Mouse (Mus musculus): ENCODE measurements at regions not wholly inside any gene's neighbourhood (a gene's known extent, or its start where the extent isn't known, plus 50 kb on each side); places are given as distances from the start of the nearest gene placed in this dataset.

- H3K36me3 ChIP-seq (ENCODE audit: control insufficient read depth, insufficient read depth, low read length), result no peaks in the 10 kb centered on the region
- no peaks in the 10 kb centered on the region; the same call in 1 of the 2 replicates for H3K4me1 ChIP-seq (replicated peaks; ENCODE audit: control insufficient read depth, insufficient read depth, low read length)
- no peak overlapping the region for H3K4me2 ChIP-seq
- no peak overlapping the region for H3K27ac ChIP-seq (ENCODE audit: low read depth, low read length)
- H3K4me3 ChIP-seq (ENCODE audit: low read depth, low read length), result no peak overlapping the region
- H3K9me3 ChIP-seq (ENCODE audit: control insufficient read depth, low read length), result no peaks in the 10 kb centered on the region
- WGBS, result 86% methylated on average over 5 of the region's 5 CpGs
- H3K27me3 ChIP-seq (replicated peaks; ENCODE audit: control insufficient read depth, insufficient read depth, low read length), result no peaks in the 10 kb centered on the region
- no peak for ATAC-seq (replicated peaks; ENCODE audit: low FRiP score)
- no peak overlapping the region for H3K9ac ChIP-seq (ENCODE audit: low read depth, low read length)
- no peak for DNase-seq (ENCODE audit: low spot score)
These were observed 52.0 kb upstream of the Jazf1 start for GRCm38 (mm10) chr6:53120385-53120784.

All from liver, embryonic 11.5 days (tissue).